Mouse (Mus musculus) CD8-positive naive resting alpha-beta T cell, adult 2 months (primary cell): Measurements from ENCODE around the gene Kitl.

Source experiments
- DNase-seq, 2 experiments: peaks; one replicate each; pipeline ENCODE4 v3.0.0; 2022; ENCODE audit warnings: low read depth in 2 of 2, low spot score in 2 of 2

Kitl gene

GRCm38 (mm10) chr10:100111209-100111608 lies 95.8 kb downstream of the Kitl start:
- no peak for DNase-seq

- no peak for DNase-seq
Observed at GRCm38 (mm10) chr10:100115570-100115969, 100.1 kb downstream of the Kitl start.

- no peak for DNase-seq
Observed at GRCm38 (mm10) chr10:100124452-100124851, 109.0 kb downstream of the Kitl start.

- DNase-seq: no peak
Observed at GRCm38 (mm10) chr10:100127837-100128743, 112.7 kb downstream of the Kitl start.

GRCm38 (mm10) chr10:100131657-100132056 lies 116.2 kb downstream of the Kitl start:
- DNase-seq: no peak

- no peak for DNase-seq
Observed at GRCm38 (mm10) chr10:100132304-100132703, 116.9 kb downstream of the Kitl start.

GRCm38 (mm10) chr10:100138552-100138951 lies 123.1 kb downstream of the Kitl start:
- no peak for DNase-seq

- DNase-seq: no peak
Observed at GRCm38 (mm10) chr10:100148123-100148522, 132.7 kb downstream of the Kitl start.
